Mouse (Mus musculus) heart, postnatal 0 days (tissue): ENCODE measurements at regions not wholly inside any gene's neighbourhood (a gene's known extent, or its start where the extent isn't known, plus 50 kb on each side); places are given as distances from the start of the nearest gene placed in this dataset.

ENCODE experiments used
- ATAC-seq: fragments of 200-750 bp; cut with Nextera tagmentation; 2 replicates; pipeline ENCODE4 v1.8.0; 2017; ENCODE audit warnings: low read depth, moderate number of reproducible peaks, moderate library complexity; ENCODE audit not compliant: insufficient read depth
- DNase-seq: peaks from one replicate; pipeline ENCODE4 v3.0.0-alpha.2; 2016; ENCODE audit warnings: low spot score
- H3K27ac ChIP-seq: fragments of 300-500 bp; sonication (generic); 2 replicates; pipeline ENCODE4 v1.5.1; 2014; ENCODE audit warnings: low read depth, mild to moderate bottlenecking
- H3K27me3 ChIP-seq: fragments of 300-500 bp; sonication (generic); 2 replicates; pipeline ENCODE4 v1.6.1; 2014; ENCODE audit warnings: low read length, mixed read lengths; ENCODE audit not compliant: control insufficient read depth, insufficient read depth
- H3K36me3 ChIP-seq: fragments of 300-500 bp; sonication (generic); replicated peaks from 2 replicates; pipeline ENCODE4 v1.6.1; 2014; ENCODE audit warnings: low read length, mixed read lengths; ENCODE audit not compliant: control insufficient read depth, insufficient read depth
- H3K4me1 ChIP-seq: fragments of 300-500 bp; sonication (generic); 2 replicates; pipeline ENCODE4 v1.6.1; 2014; ENCODE audit warnings: antibody characterized with exemption; ENCODE audit not compliant: control insufficient read depth, insufficient read depth
- H3K4me2 ChIP-seq: fragments of 300-500 bp; sonication (generic); 2 replicates; pipeline ENCODE4 v1.6.1; 2014; ENCODE audit warnings: low read depth, mild to moderate bottlenecking, low read length, moderate library complexity
- H3K4me3 ChIP-seq: fragments of 300-500 bp; sonication (generic); 2 replicates; pipeline ENCODE4 v1.5.1; 2014; ENCODE audit warnings: low read depth, low read length
- H3K9ac ChIP-seq: fragments of 300-500 bp; sonication (generic); replicated peaks from 2 replicates; pipeline ENCODE4 v1.6.1; 2014; ENCODE audit warnings: low read depth, low read length, mixed read lengths
- H3K9me3 ChIP-seq: fragments of 300-500 bp; sonication (generic); replicated peaks from 2 replicates; pipeline ENCODE4 v1.6.1; 2016; ENCODE audit warnings: low read length; ENCODE audit not compliant: control insufficient read depth
- CTCF ChIP-seq: IDR thresholded peaks from 2 replicates; pipeline ENCODE4 v1.5.1; 2016; ENCODE audit warnings: antibody characterized with exemption, control low read depth, low read depth
- EP300 ChIP-seq: IDR thresholded peaks from 2 replicates; pipeline ENCODE4 v1.6.1; 2016; ENCODE audit warnings: antibody characterized with exemption, low read depth
- WGBS: fragments of 180-500 bp; shearing (Covaris S2); extraction: QIAGEN DNeasy Blood & Tissue Kit; methylation state at CpG from one replicate; pipeline ENCODE4 v1.1.7; 2014; 5-methylcytosine and 5-hydroxymethylcytosine counted together

GRCm38 (mm10) chr9:90906106-90906505 is 456.1 kb upstream of the Zic4 start:
- no peaks in the 10 kb centered on the region for H3K9me3 ChIP-seq
- DNase-seq (no peak), ATAC-seq (0 out of 2 replicates have a peak, but pooled peaks have one; percentile 20)
- no peak overlapping the region for H3K4me3 ChIP-seq
- H3K4me1 ChIP-seq: no peaks in the 10 kb centered on the region
- TF ChIP-seq EP300: no peak
- no peak for TF ChIP-seq CTCF
- H3K27ac ChIP-seq: no peak overlapping the region
- H3K27me3 ChIP-seq: no peaks in the 10 kb centered on the region
- no peaks in the 10 kb centered on the region for H3K36me3 ChIP-seq
- WGBS: 72% methylated on average over 5 of the region's 5 CpGs
- no peak overlapping the region for H3K4me2 ChIP-seq
- no peak overlapping the region for H3K9ac ChIP-seq

- Histone ChIP-seq H3K4me1 (no peaks in the 10 kb centered on the region), H3K27me3 (no peaks in the 10 kb centered on the region), H3K9me3 (no peaks in the 10 kb centered on the region), H3K4me3 (no peak overlapping the region), H3K36me3 (no peaks in the 10 kb centered on the region), H3K9ac (no peak overlapping the region), H3K27ac (no peak overlapping the region), H3K4me2 (no peak overlapping the region)
- ATAC-seq (no peak), DNase-seq (no peak)
- TF ChIP-seq CTCF: no peak
- TF ChIP-seq EP300: no peak
- WGBS: 86% methylated on average over 7 of the region's 7 CpGs
These were observed 455.5 kb upstream of the Zic4 start for GRCm38 (mm10) chr9:90906684-90907083.

- Histone ChIP-seq H3K36me3 (no peaks in the 10 kb centered on the region), H3K27me3 (no peaks in the 10 kb centered on the region), H3K9me3 (no peaks in the 10 kb centered on the region), H3K4me2 (no peak overlapping the region), H3K4me1 (no peaks in the 10 kb centered on the region), H3K9ac (no peak overlapping the region), H3K4me3 (no peak overlapping the region), H3K27ac (no peak overlapping the region)
- ATAC-seq: no peak
- no peak for DNase-seq
- TF ChIP-seq EP300 (no peak), CTCF (no peak)
These were observed 407.6 kb upstream of the Zic4 start for GRCm38 (mm10) chr9:90954613-90955012.

- no peak overlapping the region for H3K4me3 ChIP-seq
- no peak for DNase-seq
- no peaks in the 10 kb centered on the region for H3K9me3 ChIP-seq
- H3K27me3 ChIP-seq: no peaks in the 10 kb centered on the region
- no peaks in the 10 kb centered on the region for H3K36me3 ChIP-seq
- H3K27ac ChIP-seq: no peak overlapping the region
- H3K4me2 ChIP-seq: no peak overlapping the region
- H3K9ac ChIP-seq: no peak overlapping the region
- WGBS: 76% methylated on average over 4 of the region's 4 CpGs
- TF ChIP-seq EP300 (no peak), CTCF (no peak)
- ATAC-seq: no peak
- no peaks in the 10 kb centered on the region for H3K4me1 ChIP-seq
These were observed 400.8 kb upstream of the Zic4 start for GRCm38 (mm10) chr9:90961436-90961835.

- Histone ChIP-seq H3K4me1 (no peaks in the 10 kb centered on the region), H3K36me3 (no peaks in the 10 kb centered on the region), H3K27me3 (no peaks in the 10 kb centered on the region), H3K27ac (no peak overlapping the region), H3K4me3 (no peak overlapping the region), H3K9me3 (no peaks in the 10 kb centered on the region), H3K4me2 (no peak overlapping the region), H3K9ac (no peak overlapping the region)
- ATAC-seq (no peak), DNase-seq (no peak)
- 70% methylated on average over 3 of the region's 3 CpGs for WGBS
- no peak for TF ChIP-seq CTCF
- TF ChIP-seq EP300: no peak
These were observed 398.2 kb upstream of the Zic4 start for GRCm38 (mm10) chr9:90964043-90964442.

- TF ChIP-seq CTCF (no peak), EP300 (no peak)
- Histone ChIP-seq H3K27ac (no peak overlapping the region), H3K4me2 (no peak overlapping the region), H3K36me3 (no peaks in the 10 kb centered on the region), H3K9ac (no peak overlapping the region), H3K4me1 (no peaks in the 10 kb centered on the region), H3K27me3 (no peaks in the 10 kb centered on the region), H3K4me3 (no peak overlapping the region), H3K9me3 (0 out of 2 replicates have a peak, but pooled peaks cover 2% of the 10 kb centered on the region)
- WGBS: 64% methylated on average over 4 of the region's 4 CpGs
- DNase-seq: no peak
- no peak for ATAC-seq
These were observed 383.5 kb upstream of the Zic4 start for GRCm38 (mm10) chr9:90978730-90979129.
